Mouse (Mus musculus) midbrain, embryonic 15.5 days (tissue): ENCODE results near the gene Shroom3. TPM values are rescaled to one million over a fixed set of nuclear protein-coding genes. Genes with fewer than 3 reads are reported as not detected.
"Not testable (repeated sequence)": the region's sequence is repeated elsewhere in the genome, so short reads cannot be mapped to it uniquely, and the experiment has no call there.

Experiments
- ATAC-seq: fragments of 200-750 bp; cut with Nextera tagmentation; replicated peaks from 2 replicates; pipeline ENCODE4 v1.8.0; 2017; ENCODE audit warnings: moderate TSS enrichment
- H3K27ac ChIP-seq: fragments of 300-500 bp; sonication (generic); 2 replicates; pipeline ENCODE4 v1.5.1; 2015; ENCODE audit warnings: mild to moderate bottlenecking, inconsistent platforms
- H3K27me3 ChIP-seq: fragments of 300-500 bp; sonication (generic); replicated peaks from 2 replicates; pipeline ENCODE4 v1.6.1; 2015; ENCODE audit warnings: inconsistent platforms
- H3K36me3 ChIP-seq: fragments of 300-500 bp; sonication (generic); replicated peaks from 2 replicates; pipeline ENCODE4 v1.6.1; 2015; ENCODE audit warnings: inconsistent platforms
- H3K4me1 ChIP-seq: fragments of 300-500 bp; sonication (generic); 2 replicates; pipeline ENCODE4 v1.6.1; 2015; ENCODE audit warnings: inconsistent platforms
- H3K4me2 ChIP-seq: fragments of 300-500 bp; sonication (generic); 2 replicates; pipeline ENCODE4 v1.6.1; 2015; ENCODE audit warnings: inconsistent platforms, mild to moderate bottlenecking, moderate library complexity
- H3K4me3 ChIP-seq: fragments of 300-500 bp; sonication (generic); 2 replicates; pipeline ENCODE4 v1.5.1; 2015; ENCODE audit warnings: mild to moderate bottlenecking, inconsistent platforms
- H3K9ac ChIP-seq: fragments of 300-500 bp; sonication (generic); 2 replicates; pipeline ENCODE4 v1.6.1; 2015; ENCODE audit warnings: mild to moderate bottlenecking, inconsistent platforms
- H3K9me3 ChIP-seq: fragments of 300-500 bp; sonication (generic); 2 replicates; pipeline ENCODE4 v1.6.1; 2016; ENCODE audit warnings: inconsistent platforms
- WGBS: fragments of 180-500 bp; shearing (Covaris S2); methylation state at CpG from one replicate; pipeline ENCODE4 v1.1.7; 2015; ENCODE audit warnings: mixed read lengths; 5-methylcytosine and 5-hydroxymethylcytosine counted together
- polyA plus RNA-seq: library from polyadenylated mRNA; unstranded; fragments of >200 nt; fragmentation: Nextera tagmentation; extraction: Ambion mirVana; gene quantifications from 2 replicates; pipeline ENCODE4 v1.2.1, GENCODE M21; 2015

The Shroom3 gene
- polyA plus RNA-seq, 1 experiment from 2014 or later, result 1.9 TPM

DNA sequence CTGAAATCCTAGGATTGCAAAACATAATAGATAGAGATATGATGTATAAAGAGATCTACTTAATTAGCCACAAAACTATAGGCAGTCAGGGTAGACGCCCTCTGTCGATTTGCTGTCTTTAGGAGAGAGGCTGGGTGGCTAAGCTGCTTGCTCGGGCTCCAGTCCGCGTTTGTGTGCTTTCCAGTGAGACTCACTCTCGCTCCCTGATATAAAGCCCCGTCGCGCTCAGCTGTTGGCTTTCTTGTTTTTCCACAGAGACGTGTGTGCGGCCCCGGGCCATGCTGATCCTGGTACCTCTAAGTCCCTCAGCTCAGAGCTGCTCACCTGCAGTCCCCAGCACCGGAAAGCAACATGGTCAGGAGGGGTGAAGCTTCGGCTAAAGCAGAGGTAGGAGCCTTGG is 236.2 kb downstream of the Shroom3 start:
- H3K9ac ChIP-seq, result no peak overlapping the region
- WGBS, result 34% methylated on average over 14 of the region's 14 CpGs
- H3K4me3 ChIP-seq, result no peak overlapping the region
- H3K27ac ChIP-seq, result 0 out of 2 replicates have a peak overlapping the region, but pooled peaks have one; percentile 13
- no peaks in the 10 kb centered on the region for H3K27me3 ChIP-seq
- no peaks in the 10 kb centered on the region for H3K36me3 ChIP-seq
- ATAC-seq, result 0 out of 2 replicates have a peak, but pooled peaks have one; percentile 9
- H3K4me2 ChIP-seq, result no peak overlapping the region
- no peaks in the 10 kb centered on the region for H3K9me3 ChIP-seq
- peaks cover 29% of the 10 kb centered on the region for H3K4me1 ChIP-seq

DNA sequence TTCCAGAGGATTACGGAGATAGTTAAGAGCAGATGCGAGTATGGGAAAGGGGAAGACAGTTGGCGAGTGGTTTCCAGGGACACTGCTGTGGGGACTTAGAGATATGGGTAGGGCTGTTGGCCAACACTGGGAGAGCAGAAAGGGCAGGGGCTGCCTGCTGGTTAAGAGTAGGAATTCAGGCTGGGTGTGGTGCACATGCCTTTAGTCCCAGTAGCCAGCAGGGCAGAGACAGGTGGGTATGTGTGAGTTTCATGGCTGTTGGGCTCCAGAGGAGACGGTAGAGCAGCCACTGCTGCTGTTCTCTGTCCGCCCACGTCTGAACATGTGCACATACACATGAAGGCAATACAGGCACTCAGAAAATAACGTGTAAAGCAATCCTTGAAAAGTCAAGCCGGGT is 237.7 kb downstream of the Shroom3 start:
- no peak for ATAC-seq
- Histone ChIP-seq H3K27ac (no peak overlapping the region), H3K9ac (no peak overlapping the region), H3K36me3 (no peaks in the 10 kb centered on the region), H3K4me1 (peaks cover 28% of the 10 kb centered on the region), H3K27me3 (no peaks in the 10 kb centered on the region), H3K4me2 (no peak overlapping the region), H3K9me3 (no peaks in the 10 kb centered on the region), H3K4me3 (no peak overlapping the region)
- 92% methylated on average over 8 of the region's 8 CpGs for WGBS

DNA sequence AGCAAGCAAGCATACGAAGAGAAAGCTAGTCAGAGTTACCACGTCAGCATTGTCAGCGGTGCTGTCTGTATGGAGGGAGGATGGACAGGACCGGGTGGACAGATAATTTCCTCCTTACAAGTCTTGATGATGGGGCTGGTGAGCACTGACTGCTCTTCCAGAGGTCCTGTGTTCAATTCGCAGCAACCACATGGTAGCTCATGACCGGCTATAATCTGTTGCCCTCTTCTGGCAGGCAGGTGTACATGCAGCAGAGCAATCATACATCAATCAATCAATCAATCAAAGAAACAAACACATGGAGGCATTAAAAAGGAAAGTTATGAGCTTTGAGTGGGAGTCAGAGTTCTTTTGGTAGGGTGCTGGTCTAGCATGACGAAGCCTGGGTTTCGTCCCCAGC is 238.5 kb downstream of the Shroom3 start:
- no peaks in the 10 kb centered on the region for H3K36me3 ChIP-seq
- no peak for ATAC-seq

DNA sequence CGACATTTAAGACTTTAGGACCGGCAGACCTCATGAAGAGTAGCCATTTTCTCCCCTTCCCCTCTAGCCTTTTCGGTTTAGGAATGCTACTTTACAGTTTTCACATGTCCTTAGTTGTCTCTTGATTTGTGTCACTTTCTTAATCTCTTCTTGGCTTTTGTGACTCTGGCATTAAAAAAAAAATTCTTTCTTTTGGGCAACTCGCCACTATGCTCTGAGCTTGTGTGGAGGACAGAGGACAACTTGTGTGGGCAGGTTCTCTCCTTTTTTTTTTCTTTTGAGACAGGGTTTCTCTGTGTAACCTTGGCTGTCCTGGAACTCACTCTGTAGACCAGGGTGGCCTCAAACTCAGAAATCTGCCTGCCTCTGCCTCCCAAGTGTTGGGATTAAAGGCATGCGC is 239.7 kb downstream of the Shroom3 start:
- H3K27me3 ChIP-seq, H3K4me2 ChIP-seq, H3K9me3 ChIP-seq, H3K27ac ChIP-seq, ATAC-seq, H3K4me3 ChIP-seq, H3K9ac ChIP-seq, H3K36me3 ChIP-seq: not testable (repeated sequence)
- 92% methylated on average over 5 of the region's 5 CpGs for WGBS
- H3K4me1 ChIP-seq, result peaks cover 22% of the 10 kb centered on the region

More for the DNA sequence above, 238.5 kb downstream of the Shroom3 start:
- Histone ChIP-seq H3K27me3 (no peaks in the 10 kb centered on the region), H3K9me3 (no peaks in the 10 kb centered on the region), H3K4me2 (no peak overlapping the region), H3K4me1 (peaks cover 22% of the 10 kb centered on the region), H3K27ac (no peak overlapping the region), H3K9ac (no peak overlapping the region), H3K4me3 (no peak overlapping the region)
- 86% methylated on average over 8 of the region's 8 CpGs for WGBS

DNA sequence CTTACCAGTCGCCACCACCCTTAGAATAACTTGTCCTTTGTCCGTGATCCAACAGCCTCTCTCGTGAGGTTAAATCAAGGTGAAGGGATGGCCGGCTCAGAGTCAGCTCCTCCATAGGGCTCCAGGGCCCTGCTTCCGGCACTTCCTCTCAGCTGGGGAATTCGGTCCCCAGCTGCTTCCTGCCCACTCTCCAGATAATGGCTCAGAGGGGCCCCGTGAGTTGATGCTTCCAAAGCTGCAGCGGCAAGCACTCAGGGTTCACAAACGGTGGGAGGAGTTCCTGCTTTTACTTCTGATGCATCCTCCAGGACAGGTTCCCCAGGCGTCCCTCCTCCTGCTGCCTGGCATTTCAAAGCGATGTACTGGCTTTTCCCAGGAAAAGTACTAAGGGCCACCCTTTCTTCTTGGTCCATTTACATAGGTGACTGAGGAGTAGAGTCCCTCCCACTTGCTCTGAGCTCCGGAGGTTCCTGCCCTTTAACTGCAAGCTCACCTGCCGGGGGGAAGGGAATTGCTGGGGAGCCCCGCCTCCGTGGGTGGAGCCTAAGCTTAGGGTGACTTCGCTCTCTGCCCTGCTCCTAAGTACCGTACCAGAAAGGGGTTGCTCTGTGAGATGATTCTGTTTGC is 241.7 kb downstream of the Shroom3 start:
- Histone ChIP-seq H3K36me3 (no peaks in the 10 kb centered on the region), H3K9me3 (no peaks in the 10 kb centered on the region), H3K9ac (no peak overlapping the region), H3K4me2 (peak overlapping the region; percentile 34), H3K27ac (no peak overlapping the region), H3K27me3 (no peaks in the 10 kb centered on the region), H3K4me3 (0 out of 2 replicates have a peak overlapping the region, but pooled peaks have one; percentile 0), H3K4me1 (peaks cover 6% of the 10 kb centered on the region; the same call in 1 of the 2 replicates)
- ATAC-seq, result peak; percentile 40
- WGBS, result 10% methylated on average over 17 of the region's 17 CpGs

DNA sequence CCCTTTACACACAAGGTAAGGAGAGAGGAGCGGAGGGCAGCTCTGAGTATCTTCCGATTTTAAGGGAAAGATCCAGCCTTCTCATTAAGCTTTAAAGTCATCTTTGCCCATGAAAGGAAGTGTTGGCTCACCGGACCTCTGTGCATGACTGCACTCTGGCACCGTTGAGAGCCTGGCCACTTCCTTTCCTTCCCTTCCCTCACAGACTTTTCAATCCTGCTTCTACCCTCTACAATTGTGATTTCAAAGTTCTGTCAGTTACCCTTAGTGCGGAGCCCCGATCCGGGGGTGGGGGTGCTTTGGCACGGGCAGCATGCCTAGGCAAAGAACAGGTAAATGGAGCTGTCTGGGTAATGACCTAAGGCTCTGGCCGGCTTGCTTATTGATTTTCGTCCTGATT is 244.4 kb downstream of the Shroom3 start:
- Histone ChIP-seq H3K4me1 (peaks cover 6% of the 10 kb centered on the region; the same call in 1 of the 2 replicates), H3K36me3 (no peaks in the 10 kb centered on the region), H3K4me3 (no peak overlapping the region), H3K27ac (no peak overlapping the region), H3K27me3 (no peaks in the 10 kb centered on the region), H3K4me2 (no peak overlapping the region), H3K9me3 (no peaks in the 10 kb centered on the region), H3K9ac (no peak overlapping the region)
- no peak for ATAC-seq
- 86% methylated on average over 10 of the region's 10 CpGs for WGBS

DNA sequence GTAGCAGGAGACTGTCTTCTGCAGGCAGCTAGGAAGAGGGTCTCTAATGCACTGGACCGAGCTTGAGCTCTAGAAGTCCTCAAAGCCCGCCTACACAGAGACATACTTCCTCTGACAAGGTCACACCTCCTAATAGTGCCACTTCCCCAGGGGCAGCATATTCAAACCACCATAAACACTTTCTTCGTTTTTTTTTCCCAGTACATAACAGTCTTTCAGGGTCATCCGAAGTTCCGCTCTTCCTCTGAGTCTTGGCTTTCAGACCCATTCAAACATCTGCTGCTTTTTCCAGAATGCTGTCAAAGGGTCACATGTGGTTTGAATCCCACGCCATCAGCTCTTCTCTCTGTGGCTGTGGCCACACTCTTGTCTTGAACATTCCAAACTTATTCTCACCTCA is 247.3 kb downstream of the Shroom3 start:
- WGBS, result 84% methylated on average over 6 of the region's 6 CpGs
- Histone ChIP-seq H3K36me3 (no peaks in the 10 kb centered on the region), H3K4me3 (no peak overlapping the region), H3K27me3 (no peaks in the 10 kb centered on the region), H3K4me2 (no peak overlapping the region), H3K9ac (no peak overlapping the region), H3K9me3 (no peaks in the 10 kb centered on the region), H3K27ac (no peak overlapping the region), H3K4me1 (no peaks in the 10 kb centered on the region)
- ATAC-seq, result no peak

DNA sequence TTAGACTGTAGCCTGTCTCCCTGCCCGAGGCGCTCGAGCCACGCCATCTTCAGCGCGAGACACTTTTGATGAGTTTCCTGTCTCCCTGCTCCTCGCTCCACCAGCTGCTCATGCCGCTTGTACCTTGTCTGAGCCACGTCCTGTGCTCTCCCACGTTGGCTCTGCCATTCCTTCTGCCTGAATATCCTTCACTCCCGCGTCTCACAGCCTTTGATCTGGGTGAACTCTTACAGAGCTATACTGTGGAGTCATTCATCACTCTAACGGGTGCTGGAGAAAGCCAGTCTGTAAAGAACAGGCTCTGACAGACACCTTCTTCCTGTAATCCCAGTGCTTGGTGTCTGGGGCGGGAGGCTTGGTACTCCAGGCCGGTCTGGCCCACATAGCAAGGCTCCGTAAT is 248.1 kb downstream of the Shroom3 start:
- H3K27me3 ChIP-seq, result no peaks in the 10 kb centered on the region
- ATAC-seq, result no peak
- H3K4me1 ChIP-seq, result no peaks in the 10 kb centered on the region
- H3K4me3 ChIP-seq, result no peak overlapping the region
- 72% methylated on average over 16 of the region's 16 CpGs for WGBS
- no peak overlapping the region for H3K4me2 ChIP-seq
- no peak overlapping the region for H3K9ac ChIP-seq
- no peaks in the 10 kb centered on the region for H3K36me3 ChIP-seq
- no peaks in the 10 kb centered on the region for H3K9me3 ChIP-seq
- H3K27ac ChIP-seq, result no peak overlapping the region

DNA sequence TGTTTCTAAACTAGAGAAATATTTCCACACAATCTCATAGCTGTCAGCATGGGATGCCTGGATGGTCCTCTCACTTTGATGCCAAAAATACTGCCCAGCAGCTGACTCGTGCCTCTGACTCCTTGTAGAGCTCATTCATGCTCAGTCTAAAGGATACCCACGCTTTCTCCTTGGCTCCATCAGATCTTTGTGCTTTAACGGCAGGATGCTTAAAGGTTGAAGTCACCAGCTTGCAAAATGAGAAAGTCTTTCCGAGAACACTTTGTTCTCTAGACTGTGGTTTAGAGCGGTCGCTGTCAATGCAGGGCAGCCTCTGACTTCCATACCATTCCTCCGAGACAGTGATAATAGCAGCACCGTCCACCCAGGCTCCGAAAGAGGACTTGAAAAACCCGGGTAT is 249.8 kb downstream of the Shroom3 start:
- Histone ChIP-seq H3K27ac (no peak overlapping the region), H3K9me3 (no peaks in the 10 kb centered on the region), H3K9ac (no peak overlapping the region), H3K4me2 (no peak overlapping the region), H3K27me3 (no peaks in the 10 kb centered on the region), H3K4me3 (no peak overlapping the region), H3K36me3 (no peaks in the 10 kb centered on the region), H3K4me1 (no peaks in the 10 kb centered on the region)
- ATAC-seq, result 0 out of 2 replicates have a peak, but pooled peaks have one; percentile 49
- WGBS, result 77% methylated on average over 10 of the region's 10 CpGs

DNA sequence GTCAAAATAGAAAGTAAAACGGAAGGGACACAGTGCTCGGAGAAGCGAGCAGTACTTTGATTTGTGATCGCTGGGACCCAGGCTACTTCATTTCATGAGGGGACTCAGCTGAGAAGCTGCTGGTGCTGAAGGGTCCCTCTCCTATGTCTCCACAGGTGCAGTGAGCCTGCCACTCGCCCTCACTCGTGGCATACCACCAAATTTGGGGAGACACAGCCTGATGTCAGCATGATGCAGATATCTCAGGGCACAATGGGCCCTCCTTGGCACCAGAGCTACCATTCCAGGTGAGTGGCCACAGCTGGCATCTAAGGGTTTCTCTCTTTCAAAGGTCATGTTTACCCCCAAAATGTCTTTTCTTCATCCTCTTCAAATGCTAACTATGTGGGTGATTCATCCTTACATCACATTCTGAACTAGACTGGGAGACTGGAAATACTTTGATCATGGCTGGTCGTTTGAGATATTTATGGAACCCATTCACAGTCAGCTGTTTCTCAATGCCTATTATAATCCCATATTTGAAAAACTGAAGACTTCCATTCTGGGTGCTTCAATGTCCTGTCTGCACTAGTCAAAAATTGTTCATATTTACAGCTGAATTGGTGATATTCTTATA is 250.5 kb downstream of the Shroom3 start:
- Histone ChIP-seq H3K9me3 (no peaks in the 10 kb centered on the region), H3K4me1 (no peaks in the 10 kb centered on the region), H3K27me3 (no peaks in the 10 kb centered on the region), H3K4me2 (no peak overlapping the region), H3K4me3 (no peak overlapping the region), H3K9ac (no peak overlapping the region), H3K27ac (no peak overlapping the region), H3K36me3 (no peaks in the 10 kb centered on the region)
- no peak for ATAC-seq
- 89% methylated on average over 7 of the region's 7 CpGs for whole genome bisulfite sequencing

DNA sequence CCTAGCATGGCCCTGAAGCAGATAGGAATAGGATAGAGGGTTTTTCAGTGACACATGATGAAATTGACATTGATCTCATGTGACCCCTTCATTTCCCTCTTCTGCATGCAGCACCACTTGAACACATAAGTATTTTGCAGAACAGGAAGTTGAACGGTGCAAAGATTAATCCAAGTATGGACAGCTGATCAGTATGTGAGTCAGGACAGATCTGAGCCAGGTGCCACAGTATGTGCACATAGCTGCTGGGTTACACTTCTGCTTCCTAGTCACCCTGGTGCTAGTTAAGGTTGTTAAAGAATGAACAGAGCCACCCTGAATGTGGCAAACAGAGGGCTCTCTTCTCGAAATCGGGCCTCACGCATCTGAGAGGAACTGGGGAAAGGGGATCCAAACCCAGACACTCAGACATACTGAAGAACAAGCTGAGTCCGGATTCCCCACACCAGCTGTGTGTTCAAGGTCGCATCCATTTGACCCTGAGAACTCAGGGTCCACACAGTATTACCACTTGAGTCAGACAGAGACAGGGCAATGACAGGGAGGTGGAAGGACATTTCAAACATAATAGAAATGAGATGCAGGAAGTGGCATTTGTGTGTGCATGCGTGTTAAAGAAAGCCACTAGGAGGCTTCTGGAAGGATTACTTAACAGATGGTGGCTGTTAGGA is 251.2 kb downstream of the Shroom3 start:
- Histone ChIP-seq H3K27ac (no peak overlapping the region), H3K36me3 (no peaks in the 10 kb centered on the region), H3K4me2 (no peak overlapping the region), H3K4me1 (no peaks in the 10 kb centered on the region), H3K9me3 (no peaks in the 10 kb centered on the region), H3K9ac (no peak overlapping the region), H3K4me3 (no peak overlapping the region), H3K27me3 (no peaks in the 10 kb centered on the region)
- no peak for ATAC-seq
- 80% methylated on average over 7 of the region's 7 CpGs for WGBS

DNA sequence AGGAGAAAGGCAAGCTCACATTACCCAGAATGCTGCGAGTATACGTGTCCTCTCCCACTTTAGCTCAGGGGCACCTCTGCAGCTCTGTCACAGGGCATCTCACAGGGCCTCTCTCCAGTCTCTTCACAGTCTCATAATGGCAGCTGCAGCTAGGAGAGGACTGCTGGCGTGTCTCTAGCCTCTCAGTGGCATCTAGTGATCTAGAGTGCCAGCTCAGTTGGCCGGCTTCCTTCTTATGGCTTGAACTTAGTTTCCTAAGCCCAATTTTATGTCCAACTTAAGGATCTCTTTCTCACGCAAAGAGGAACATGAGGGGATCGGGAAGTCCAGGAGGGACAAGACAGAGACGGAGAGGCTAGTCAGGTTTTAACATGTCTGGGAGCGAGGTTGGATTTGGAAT is 252.6 kb downstream of the Shroom3 start:
- Histone ChIP-seq H3K9ac (no peak overlapping the region), H3K4me1 (no peaks in the 10 kb centered on the region), H3K27me3 (no peaks in the 10 kb centered on the region), H3K4me3 (no peak overlapping the region), H3K27ac (no peak overlapping the region), H3K4me2 (no peak overlapping the region), H3K36me3 (peaks cover 9% of the 10 kb centered on the region; the same call in 1 of the 2 replicates), H3K9me3 (no peaks in the 10 kb centered on the region)
- 86% methylated on average over 8 of the region's 8 CpGs for WGBS
- ATAC-seq, result no peak
